Mouse (Mus musculus): ENCODE measurements around the gene Cd1d1. TPM values are rescaled to one million over a fixed set of nuclear protein-coding genes. Genes with fewer than 3 reads are reported as not detected.

Cd1d1 gene
- total RNA-seq, 1 experiment from 2014 or later = 31.4 TPM

DNA sequence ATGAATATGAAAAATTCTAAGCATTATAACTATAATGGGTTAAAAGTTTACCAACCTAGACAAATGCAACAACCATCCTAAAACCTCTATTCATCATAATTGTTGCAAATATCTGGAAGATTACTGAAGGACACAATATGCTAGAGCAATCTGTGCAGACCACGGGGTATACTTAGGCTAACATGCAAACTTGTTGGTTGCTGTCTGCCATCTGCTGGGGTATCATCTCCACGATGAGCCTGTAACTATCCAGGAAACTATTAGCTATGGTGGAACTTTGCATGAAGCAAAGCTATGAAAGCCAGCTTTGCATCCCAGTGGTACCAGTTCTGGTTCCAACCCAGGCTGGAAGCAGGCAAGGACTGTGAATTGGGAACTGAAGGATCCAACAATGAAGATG lies 24.1 kb downstream of the Cd1d1 start:
- ATAC-seq (replicated peaks; ENCODE audit: insufficient number of reproducible peaks, low FRiP score, low TSS enrichment, poor library complexity, severe bottlenecking) = no peak

DNA sequence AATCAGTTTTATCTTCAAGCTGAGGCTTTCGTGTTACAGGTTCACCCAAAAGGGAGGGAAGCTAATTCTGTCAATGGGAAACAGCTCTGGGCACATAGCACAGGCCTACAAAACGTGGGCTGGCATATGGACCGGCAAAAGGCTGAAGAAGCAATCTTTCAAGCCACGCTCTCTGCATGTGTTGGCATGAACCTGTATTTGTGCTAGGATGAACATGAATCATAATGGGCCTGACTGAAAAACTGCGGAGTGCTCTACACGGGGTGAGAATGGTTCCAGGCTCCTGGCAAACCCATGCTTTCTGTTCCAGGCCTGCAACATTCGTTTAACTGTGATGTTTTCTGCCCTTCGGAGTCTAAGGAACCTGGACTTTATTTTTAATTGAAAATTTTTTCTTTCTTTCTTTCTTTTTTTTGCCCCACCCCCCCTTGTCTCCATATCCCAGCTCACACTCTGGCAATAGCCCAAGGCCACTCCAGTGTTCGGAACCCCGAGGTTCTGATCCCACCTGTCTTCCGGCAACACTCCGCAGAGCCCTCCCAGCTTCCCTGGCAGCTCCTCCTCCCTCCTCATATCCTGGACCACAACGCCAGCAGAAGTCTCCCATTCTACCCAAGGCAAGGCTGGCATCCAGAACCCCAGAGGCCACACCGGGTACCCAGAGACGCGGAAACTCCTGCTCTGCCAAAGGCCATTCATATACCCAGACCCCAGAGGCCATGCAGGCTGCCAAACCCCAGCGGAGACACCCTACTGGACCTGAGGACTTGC lies 36.4 kb downstream of the Cd1d1 start:
- no peak for ATAC-seq (replicated peaks; ENCODE audit: insufficient number of reproducible peaks, low FRiP score, low TSS enrichment, poor library complexity, severe bottlenecking)

DNA sequence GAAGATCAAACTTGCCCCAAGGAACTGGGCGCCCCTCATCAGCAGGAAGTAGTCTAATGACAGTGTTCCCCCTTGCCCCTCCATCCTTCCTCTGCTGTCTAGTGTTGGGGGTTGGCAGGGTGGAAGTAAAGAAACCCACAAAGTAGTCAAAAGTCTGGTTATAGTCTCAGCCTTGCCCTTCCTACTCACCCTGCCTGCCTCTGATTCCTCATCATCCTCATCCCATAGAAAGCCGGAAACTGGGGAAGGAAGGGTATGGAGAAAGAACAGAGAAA lies 37.9 kb downstream of the Cd1d1 start:
- no peak for ATAC-seq (replicated peaks; ENCODE audit: insufficient number of reproducible peaks, low FRiP score, low TSS enrichment, poor library complexity, severe bottlenecking)

DNA sequence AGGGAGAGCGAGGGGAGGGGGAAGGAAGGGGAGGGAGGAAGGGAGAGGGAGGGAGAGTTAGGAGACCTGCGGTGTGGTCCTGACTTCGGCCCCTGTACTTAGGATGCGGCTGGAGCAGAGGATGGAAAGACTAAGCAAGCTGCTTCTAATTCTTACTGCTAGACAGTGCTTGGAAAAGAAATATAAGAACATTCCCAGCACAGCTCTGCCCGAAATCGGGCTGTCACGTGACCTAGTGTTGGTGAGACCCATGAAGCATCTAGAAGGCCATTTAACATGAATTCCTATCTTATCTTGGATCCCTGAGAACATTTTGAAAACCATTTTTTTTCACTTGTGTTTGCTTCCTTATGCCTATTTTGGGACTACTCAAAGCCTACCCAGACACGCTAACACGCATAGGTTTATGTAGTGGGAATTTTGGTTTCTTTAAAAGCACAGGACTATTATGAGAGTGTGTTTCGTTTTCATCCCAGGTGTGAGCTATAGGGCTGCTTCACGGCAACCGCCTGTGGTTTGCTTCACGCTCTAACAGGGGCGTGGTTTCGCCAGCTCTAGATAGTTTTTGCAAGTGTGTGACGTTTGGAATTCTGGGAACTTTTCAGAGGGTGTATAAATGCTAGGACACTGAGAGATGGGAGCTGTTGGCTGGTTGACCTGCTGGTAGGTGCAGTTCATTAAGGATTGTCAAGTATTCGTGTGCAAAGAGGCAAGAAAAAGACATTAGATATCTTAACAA lies 38.4 kb downstream of the Cd1d1 start:
- no peak for ATAC-seq (replicated peaks; ENCODE audit: insufficient number of reproducible peaks, low FRiP score, low TSS enrichment, poor library complexity, severe bottlenecking)

DNA sequence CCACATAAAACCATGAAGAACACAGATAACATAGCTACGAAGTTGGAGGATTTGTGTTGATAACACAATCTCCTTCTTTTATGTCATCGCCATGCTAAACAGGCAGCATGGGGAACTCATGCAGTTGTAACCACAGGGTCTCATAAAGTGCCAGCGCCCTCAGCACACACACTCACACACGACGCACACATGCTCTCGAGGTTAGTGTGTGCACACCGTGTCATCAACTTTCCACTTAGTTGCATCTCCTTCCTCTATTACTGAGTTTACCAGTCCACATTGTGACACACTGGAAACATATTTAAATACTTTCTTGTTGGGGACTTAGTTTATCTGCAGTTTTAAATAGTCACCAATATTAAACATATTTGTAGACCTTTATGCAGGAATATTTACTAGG lies 40.2 kb downstream of the Cd1d1 start:
- no peak for ATAC-seq (replicated peaks; ENCODE audit: insufficient number of reproducible peaks, low FRiP score, low TSS enrichment, poor library complexity, severe bottlenecking)

DNA sequence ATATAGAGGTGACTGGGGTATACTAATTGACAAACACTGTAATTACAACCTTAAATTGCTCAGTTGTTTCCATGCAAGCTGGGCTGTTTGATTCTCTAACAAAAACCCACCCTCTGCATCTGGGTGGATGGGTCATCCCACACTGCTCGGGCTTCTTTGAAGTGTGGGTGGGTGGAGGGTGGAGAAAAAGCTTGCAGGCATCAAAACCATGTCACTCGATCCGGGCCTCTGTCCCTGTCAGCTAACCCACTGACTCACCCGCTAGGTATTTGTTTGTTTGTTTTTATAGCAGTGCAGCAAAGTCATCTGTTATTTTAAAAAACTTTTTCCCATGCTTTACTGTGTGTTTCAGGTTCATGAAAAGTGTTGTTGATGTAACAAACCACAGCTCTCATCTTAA lies 43.9 kb downstream of the Cd1d1 start:
- no peak for ATAC-seq (replicated peaks; ENCODE audit: insufficient number of reproducible peaks, low FRiP score, low TSS enrichment, poor library complexity, severe bottlenecking)

DNA sequence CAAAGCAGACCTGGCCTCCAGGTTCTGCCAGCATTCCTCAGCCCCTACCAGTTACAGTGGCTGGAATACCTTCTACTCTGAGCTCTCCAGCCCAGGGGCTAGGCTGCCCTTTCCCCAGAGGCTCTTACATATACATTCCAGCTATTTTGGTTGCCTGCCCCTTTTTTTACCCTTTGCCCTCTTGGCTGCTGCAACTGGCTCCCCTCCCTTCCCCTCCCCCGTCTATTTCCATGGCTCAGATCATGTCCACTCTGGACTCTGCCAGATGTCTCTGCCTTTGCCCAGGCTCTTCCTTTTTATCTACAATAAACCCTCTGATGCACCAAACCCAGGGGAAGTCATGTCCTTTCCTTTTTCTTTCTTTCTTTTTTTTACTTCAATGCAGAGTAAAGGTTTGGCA lies 44.7 kb downstream of the Cd1d1 start:
- no peak for ATAC-seq (replicated peaks; ENCODE audit: insufficient number of reproducible peaks, low FRiP score, low TSS enrichment, poor library complexity, severe bottlenecking)

DNA sequence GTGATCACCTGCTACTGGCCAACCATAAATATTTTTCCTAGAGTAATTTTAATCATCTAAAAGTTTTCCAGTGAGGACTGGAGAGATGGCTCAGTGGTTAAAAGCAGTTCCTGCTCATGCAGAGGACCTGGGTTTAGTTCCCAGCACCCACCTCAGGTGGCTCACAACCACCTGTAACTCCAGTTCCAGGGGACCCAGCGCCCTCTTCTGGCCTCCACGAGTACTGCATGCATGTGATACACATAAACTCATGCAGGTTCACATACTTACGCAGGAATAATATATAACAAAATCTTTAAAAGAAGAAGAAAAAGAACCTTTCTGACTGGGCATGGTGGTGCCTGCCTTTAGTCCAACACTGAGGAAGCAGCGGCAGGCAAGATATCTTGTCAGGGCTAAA lies 45.4 kb downstream of the Cd1d1 start:
- ATAC-seq (replicated peaks; ENCODE audit: insufficient number of reproducible peaks, low FRiP score, low TSS enrichment, poor library complexity, severe bottlenecking) = no peak

DNA sequence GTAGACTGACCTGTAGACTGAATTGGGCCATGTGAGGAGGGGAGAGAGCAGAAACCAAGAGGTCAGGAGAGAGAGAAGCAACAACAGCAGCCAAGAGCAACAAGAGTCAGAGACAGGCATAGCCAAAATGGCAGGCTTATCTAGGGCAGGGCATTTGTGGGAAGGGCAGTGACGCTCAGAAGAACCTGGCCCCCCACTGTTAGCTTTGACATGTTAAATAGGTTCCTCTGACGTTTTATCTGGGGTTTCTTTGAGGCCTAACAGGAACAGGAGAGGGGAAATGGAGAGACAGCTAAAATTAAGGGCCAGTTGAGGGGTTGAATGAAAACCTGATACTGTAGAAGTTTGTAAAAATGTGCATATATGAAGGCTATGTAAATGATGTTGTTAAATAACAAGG lies 48.6 kb downstream of the Cd1d1 start:
- ATAC-seq (replicated peaks; ENCODE audit: insufficient number of reproducible peaks, low FRiP score, low TSS enrichment, poor library complexity, severe bottlenecking) = no peak

Other genes with a start within 250 kb of the Cd1d1 start
- gene Dclk2, start 78.6 kb downstream of the Cd1d1 start, total RNA-seq (2017) = 0.43 to 3.5 TPM (median 1.6 TPM) in 3 replicates
- gene Kirrel, start 175.3 kb upstream of the Cd1d1 start, total RNA-seq (2017) = not detected in 3 replicates

Measured in monocyte, adult 5-6 weeks (primary cell).